Mouse (Mus musculus) stomach, postnatal 0 days (tissue): ENCODE measurements around the gene Pde4c.

ENCODE experiments used
- CTCF ChIP-seq: IDR thresholded peaks from 2 replicates; pipeline ENCODE4 v1.5.1; 2016; ENCODE audit warnings: antibody characterized with exemption, low read depth, mild to moderate bottlenecking, moderate library complexity
- EP300 ChIP-seq: optimal IDR thresholded peaks from 2 replicates; pipeline ENCODE3; 2016; ENCODE audit warnings: antibody characterized with exemption

DNA sequence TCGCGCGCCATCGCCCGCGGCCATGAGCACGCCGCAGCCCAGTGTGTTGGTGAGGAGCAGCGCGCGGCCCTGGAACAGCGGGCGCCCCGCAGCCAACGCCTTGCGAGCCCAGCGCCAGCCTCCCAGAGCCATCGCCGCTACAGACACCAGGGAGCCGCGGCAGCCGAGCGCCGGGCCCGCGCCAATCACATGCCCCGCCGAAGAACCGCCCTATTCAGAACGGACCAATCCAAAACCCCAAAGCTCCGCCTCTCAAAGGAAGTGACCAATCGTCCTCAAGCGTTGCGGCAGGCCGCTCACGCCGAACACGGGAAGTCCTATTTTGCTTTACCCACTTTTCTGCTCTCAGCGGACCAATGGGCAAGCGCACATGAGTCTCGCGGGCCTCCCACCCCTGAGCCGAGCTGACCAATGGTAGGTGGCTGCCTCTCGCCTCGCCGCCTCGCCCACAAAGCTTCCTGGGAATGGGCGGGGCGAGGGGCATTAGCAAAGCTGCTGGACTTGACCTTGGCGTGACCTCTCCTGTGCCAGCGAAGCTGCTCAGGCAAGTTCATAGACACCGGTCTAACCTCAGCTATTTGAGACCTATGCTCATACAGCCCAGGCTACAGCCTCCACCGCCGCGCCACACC is 37.4 kb downstream of the Pde4c start, which contains the start of gene Mpv17l2:
- TF ChIP-seq CTCF, result no peak
- TF ChIP-seq EP300, result no peak
